Mouse (Mus musculus): ENCODE results near the gene Cnga1. TPM values are rescaled to one million over a fixed set of nuclear protein-coding genes. Genes with fewer than 3 reads are reported as not detected.

Gene Cnga1
- total RNA-seq (2021): not detected

DNA sequence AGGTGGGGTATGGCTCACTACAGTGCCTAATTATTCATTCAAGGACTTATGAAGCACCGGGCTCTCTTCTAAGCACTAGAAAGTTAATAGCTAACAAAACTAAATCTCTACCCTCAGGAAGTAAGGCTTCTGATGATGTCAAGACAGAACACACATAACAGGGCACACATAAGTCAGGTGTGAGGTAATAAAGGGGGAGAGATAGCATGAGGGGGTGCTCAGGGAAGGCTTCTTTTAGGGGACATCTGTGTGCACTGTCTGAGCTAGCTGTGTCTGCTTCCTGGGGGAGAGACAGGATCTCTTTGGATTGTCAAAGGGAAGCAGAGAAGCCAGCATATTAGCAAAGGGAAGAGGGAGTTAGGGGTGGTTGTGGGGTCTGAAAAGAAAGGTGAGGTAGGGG lies at the start of gene Cnga1:
Cnga1 (minus strand) TSS at position 101 of the 400 bp plus-strand sequence.
- intact Hi-C loops (cut with DNase I): no loop called here
- no peak for DNase-seq

GRCm38 (mm10) chr5:72690516-72690915 lies 46.4 kb upstream of the Cnga1 start:
- DNase-seq: no peak
- intact Hi-C loops (cut with DNase I): no loop called here

DNA sequence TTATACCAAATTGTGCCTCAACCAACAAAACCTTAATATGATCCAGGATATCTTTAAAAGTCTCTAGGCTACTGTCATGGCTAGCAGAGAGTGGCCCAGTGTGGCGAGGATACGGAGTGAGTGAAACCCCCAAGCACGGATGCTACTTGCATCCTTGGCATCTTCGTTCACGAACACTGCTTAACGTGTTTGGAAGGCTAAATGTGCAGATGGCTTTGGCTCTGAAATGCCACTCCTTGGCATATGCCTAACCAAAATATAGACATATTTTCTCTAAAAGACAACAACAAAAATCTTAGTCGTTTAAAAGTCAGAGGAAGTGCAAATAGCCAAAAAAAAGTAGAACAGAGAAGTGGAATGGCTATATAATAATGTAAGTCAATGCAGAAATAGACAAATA lies 45.5 kb upstream of the Cnga1 start:
- no peak for DNase-seq
- intact Hi-C loops (cut with DNase I): no loop called here

- no peak for DNase-seq
- intact Hi-C loops (cut with DNase I): no loop called here
Measured at GRCm38 (mm10) chr5:72681451-72681850, 37.4 kb upstream of the Cnga1 start.

DNA sequence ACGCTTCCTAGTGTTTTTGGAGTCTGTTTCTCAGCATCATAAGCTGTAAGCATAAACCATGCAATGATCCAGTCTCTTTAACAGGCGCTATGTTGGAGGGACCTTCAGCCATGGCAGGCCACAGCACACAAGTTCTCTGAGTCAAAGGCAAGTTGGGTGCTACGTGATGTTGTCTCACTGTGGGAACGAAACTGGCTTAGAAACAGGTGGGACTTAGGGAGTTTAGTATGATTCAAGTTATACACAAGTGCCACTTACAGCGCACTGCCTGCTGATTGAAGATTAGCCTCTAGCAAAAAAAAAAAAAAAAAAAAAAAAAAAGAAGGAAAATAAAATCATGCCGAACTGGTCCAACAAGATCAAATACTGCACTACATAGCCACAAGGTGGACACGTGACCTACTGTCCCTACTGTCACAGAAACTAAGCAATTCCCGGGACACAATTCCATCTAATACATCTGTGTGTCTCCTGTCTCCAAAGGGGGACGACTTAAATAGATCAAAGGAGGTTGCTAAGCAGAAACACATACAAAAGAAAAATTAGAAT lies 31.0 kb upstream of the Cnga1 start:
- intact Hi-C loops (cut with DNase I): no loop called here
- no peak for DNase-seq

GRCm38 (mm10) chr5:72671017-72671699 lies 27.1 kb upstream of the Cnga1 start:
- intact Hi-C loops (cut with DNase I): no loop called here

DNA sequence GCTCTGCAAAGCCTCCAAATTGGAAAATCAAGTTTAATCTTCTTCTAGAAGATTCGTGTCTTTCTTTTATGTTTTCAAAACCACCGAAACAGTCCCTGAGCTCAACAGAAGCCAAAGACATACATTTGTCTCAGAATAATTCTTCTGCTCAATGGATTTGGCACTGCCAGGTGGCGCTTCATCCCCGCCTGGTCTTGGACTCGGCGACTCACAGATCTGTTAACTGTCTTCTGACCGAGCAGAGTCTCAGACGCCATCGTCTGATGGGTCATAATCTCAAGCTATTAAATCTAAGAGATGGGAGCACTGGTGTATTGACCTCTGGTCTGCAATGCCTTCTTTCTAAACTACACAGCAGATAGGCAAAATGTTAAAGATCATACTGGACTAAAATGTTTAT lies 24.3 kb upstream of the Cnga1 start:
- no peak for DNase-seq
- intact Hi-C loops (cut with DNase I): loop anchor here (5.0 kb wide), 1 partner anchor 89 kb away; no protein-coding TSS in a partner anchor

More at GRCm38 (mm10) chr5:72671017-72671699, 27.1 kb upstream of the Cnga1 start:
- DNase-seq: no peak

GRCm38 (mm10) chr5:72666428-72666827 lies 22.4 kb upstream of the Cnga1 start:
- no peak for DNase-seq
- intact Hi-C loops (cut with DNase I): loop anchor here (5.0 kb wide), 1 partner anchor 91 kb away; no protein-coding TSS in a partner anchor

- DNase-seq: peak; percentile 50 to 70
- intact Hi-C loops (cut with DNase I): loop anchor here (2.0 to 5.0 kb wide), 2 partner anchors 46 to 92 kb away; no protein-coding TSS in a partner anchor
Measured at GRCm38 (mm10) chr5:72665281-72665680, 21.2 kb upstream of the Cnga1 start.

- no peak for DNase-seq
- intact Hi-C loops (cut with DNase I): loop anchor here (2.0 to 5.0 kb wide), 2 partner anchors 46 to 92 kb away; no protein-coding TSS in a partner anchor
Measured at GRCm38 (mm10) chr5:72664854-72665253, 20.8 kb upstream of the Cnga1 start.

DNA sequence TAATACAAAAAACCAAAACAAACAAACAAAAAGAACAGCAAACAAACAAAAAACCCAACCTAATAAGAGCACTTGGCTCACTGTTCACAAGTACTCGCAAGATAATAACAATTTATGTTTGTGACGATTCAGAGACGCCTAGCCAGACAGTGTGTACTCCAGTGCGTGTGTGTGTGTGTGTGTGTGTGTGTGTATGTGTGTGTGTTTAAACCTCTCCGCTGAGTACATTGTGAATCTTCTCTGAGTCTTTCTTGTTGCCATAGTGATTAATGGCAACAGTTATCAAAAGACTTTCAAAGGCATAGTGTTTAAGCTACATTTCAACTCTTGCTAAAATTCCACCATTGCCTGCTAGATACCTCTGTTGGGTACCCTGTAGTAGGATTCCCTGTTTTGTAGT lies 20.1 kb upstream of the Cnga1 start:
- intact Hi-C loops (cut with DNase I): loop anchor here (2.0 kb wide), 1 partner anchor 47 kb away; no protein-coding TSS in a partner anchor
- no peak for DNase-seq

- intact Hi-C loops (cut with DNase I): no loop called here
- no peak for DNase-seq
Measured at GRCm38 (mm10) chr5:72661051-72661781, 17.1 kb upstream of the Cnga1 start.

DNA sequence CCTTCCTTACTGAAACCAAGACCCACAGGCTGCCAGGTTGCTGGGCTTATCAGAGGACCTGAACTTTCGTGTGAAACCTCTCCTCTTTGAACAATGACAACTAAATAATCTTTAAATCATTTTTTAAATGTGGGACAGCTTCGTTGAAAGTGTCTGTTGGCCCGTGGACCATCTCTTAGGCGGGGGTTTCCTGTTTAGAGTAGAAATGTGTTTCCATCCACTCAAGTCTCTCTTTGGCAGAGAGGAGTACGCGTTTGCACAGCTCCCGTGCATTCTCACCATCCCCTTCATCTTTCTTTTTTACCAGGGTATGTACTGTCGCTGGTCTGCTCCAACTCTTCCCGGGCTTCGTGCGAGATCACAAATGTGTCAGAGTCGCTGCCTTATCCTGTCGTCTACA lies 14.3 kb upstream of the Cnga1 start:
- intact Hi-C loops (cut with DNase I): no loop called here
- DNase-seq: no peak

DNA sequence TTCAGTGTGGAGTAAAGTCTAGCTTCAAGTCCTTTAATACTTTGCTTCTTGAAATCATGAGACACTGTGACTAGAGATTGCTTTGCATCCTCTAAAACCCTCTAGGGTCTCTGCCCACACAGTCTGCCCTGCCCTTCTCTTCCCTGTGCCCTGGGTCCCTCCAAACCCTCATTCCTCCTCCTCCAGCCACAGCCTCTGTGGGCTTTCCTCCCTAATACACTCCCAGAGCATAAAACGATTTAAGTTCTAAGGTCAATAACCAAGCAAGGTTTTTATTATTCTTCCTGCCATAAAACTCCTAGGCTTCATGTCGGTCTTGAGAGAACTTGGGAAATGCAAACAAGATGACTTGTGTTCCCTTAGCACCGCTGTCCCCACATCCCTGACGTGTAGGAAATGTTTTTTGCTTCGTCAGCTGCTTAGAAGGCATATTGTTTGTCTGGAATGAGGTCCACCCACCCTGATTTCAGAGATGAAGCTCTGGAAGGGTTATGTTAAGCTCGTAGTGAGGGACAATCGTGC lies 12.3 kb upstream of the Cnga1 start:
- DNase-seq: no peak
- intact Hi-C loops (cut with DNase I): no loop called here

DNA sequence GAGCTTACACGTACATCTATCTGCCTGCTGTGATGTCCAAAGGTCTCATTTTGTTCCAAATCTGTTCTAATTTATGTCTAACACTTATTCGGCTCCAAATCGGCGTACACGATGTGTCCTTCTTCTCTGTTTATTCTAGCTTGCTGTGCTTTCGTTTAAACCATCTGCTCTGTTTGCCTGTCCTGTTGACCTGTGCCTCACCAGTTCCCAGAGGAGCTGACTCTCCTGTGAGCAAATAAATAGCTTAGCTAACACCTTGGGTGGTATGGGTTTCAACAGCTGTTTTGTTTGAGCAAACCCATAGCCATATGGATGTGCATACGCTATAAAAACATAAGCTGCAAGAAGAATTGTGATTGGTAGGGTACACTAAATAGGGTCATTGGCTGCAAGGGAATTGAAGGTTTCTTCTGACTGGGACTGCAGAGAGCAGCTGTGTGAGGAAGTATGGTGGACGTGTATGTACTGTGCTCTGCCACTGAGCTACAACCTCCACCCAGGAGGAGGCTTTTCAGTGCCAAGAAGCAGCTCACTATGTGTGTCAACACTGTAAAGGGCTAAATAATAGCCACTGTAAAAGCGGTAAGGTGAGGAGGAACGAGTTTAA lies 9.1 kb upstream of the Cnga1 start:
- no peak for DNase-seq
- intact Hi-C loops (cut with DNase I): no loop called here

- intact Hi-C loops (cut with DNase I): no loop called here
- DNase-seq: no peak
Measured at GRCm38 (mm10) chr5:72648987-72649735, 5.1 kb upstream of the Cnga1 start.

- DNase-seq: no peak
- intact Hi-C loops (cut with DNase I): no loop called here
Measured at GRCm38 (mm10) chr5:72647958-72648595, 4.0 kb upstream of the Cnga1 start.

DNA sequence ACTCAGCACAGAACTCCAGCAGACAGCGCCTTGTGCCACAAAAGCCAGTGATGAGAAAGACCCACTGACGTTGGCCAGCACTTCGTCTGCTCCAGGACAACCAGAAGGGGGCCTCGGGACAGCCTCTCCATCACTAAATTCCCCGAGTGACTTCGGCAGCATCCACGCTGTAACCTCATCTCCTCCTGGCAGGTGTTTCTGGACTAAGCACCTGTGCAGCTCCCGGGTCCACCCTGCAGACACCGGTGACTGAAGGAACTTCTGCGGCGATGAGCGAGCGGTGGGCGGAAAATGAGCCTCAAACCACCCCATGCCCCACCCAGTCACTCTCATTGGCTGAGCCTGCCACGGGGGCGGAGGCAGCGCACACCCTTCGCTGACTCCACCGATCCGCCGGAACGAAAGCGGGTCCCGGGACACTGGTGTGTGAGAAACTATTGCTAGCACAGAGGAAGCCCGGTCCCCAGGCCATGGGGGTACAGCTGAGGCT lies 3.4 kb upstream of the Cnga1 start, which contains the start of gene Nipal1:
Nipal1 (plus strand) TSS at position 378 of the 490 bp plus-strand sequence.
- intact Hi-C loops (cut with DNase I): no loop called here
- peak; percentile 48 to 59 for DNase-seq

DNA sequence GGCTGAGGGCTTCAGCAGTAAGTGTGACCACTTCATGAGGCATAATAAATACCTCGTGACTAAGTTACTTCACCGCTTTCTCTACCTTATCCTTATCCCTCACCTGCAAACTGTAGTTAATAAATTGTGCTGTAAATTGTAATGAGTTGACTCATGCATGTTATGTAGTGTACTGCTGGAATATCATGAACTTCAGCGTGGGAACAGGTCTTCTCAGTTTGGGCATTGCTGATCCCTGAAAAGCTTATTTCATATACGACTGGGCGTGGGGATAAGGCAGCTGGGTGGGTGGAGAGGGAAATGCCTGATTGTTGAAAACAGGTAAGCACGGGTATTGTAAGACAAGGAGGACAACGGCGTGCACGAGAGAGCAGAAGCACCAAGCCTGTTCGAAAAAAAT lies 2.9 kb upstream of the Cnga1 start:
- DNase-seq: no peak
- intact Hi-C loops (cut with DNase I): no loop called here

Data from heart, postnatal 10 days (tissue).